ENCODE assay signal across 13 mouse cellular contexts in the genomic region with DNA sequence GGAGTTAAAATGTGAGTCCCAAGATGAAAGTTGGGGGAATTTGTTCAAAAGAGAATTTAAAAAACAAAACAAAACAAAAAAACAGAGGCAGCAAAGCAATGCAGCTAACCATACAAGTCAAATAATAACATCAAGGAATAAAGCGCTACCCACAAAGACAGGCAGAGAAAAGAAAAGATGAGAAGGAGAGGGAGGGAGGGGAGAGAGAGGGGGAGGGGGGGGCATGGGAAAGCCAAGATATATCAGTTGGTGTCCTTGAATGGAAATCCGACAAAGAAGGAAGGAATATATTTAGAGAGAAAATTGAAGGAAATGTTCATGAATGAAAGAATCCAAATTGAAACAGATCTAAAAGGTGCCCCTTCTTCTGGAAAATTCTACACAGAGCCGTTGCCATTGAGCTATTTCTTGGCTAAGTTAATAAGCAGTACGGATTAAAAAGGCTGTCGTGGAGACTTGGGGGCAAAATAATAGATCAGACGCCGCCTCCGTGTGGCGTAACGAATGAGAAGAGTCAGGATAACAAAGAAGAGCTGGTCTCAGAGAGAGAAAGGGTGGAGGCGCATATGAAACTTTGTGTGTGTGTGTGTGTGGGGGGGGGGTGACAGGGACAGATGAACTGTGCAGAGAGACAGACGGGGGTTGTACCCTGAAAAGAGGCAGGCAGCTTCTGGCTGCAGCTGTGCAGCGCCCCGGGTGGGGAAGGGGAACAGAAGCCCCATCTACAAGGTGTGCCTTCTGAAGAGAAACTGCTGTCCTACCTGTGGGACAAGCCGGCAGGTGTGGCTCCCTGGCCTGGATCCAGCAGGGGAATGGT.
DNase-seq lines count a peak whose midpoint lies in the region; ATAC-seq and TF ChIP-seq lines count a peak whose summit lies in the region.
"Had no signal": no experiment of that assay in that cellular context is flagged by ENCODE, and none has a peak within 500 bp of the region (broad histone marks: within the 10 kb centered on the region; RNA-seq: fewer than 3 reads in every experiment).

No protein-coding gene starts in this region.

- no peak overlapping the region for H3K4me2 ChIP-seq in liver, embryonic 11.5 days
- no peak overlapping the region for H3K4me2 ChIP-seq in liver, embryonic 12.5 days
- H3K4me2 ChIP-seq in forebrain, embryonic 12.5 days: peak overlapping the region; percentile 39
- peak overlapping the region; percentile 37 for H3K4me2 ChIP-seq in hindbrain, postnatal 0 days (ENCODE audit: low read depth, low read length)
- peak overlapping the region; percentile 20; the same call in 1 of the 2 replicates for H3K4me2 ChIP-seq in neural tube, embryonic 13.5 days
- H3K4me2 ChIP-seq: embryonic facial prominence, embryonic 12.5 days; heart, embryonic 12.5 days; lung, embryonic 15.5 days had no signal

- no peaks in the 10 kb centered on the region for H3K36me3 ChIP-seq in liver, embryonic 11.5 days (ENCODE audit: control insufficient read depth, insufficient read depth, low read length)
- H3K36me3 ChIP-seq in liver, embryonic 12.5 days: no peaks in the 10 kb centered on the region
- H3K36me3 ChIP-seq in forebrain, embryonic 12.5 days (replicated peaks): no peaks in the 10 kb centered on the region
- H3K36me3 ChIP-seq in hindbrain, postnatal 0 days (ENCODE audit: insufficient read depth, low read length): no peaks in the 10 kb centered on the region
- no peaks in the 10 kb centered on the region for H3K36me3 ChIP-seq in neural tube, embryonic 13.5 days
- H3K36me3 ChIP-seq: embryonic facial prominence, embryonic 12.5 days; heart, embryonic 12.5 days; lung, embryonic 15.5 days had no signal

- ATAC-seq in liver, embryonic 11.5 days (replicated peaks; ENCODE audit: low FRiP score): no peak
- ATAC-seq in liver, embryonic 12.5 days: no peak
- peak; percentile 57; the same call in 1 of the 2 replicates for ATAC-seq in forebrain, embryonic 12.5 days (ENCODE audit: low FRiP score)
- peak; percentile 90 for ATAC-seq in hindbrain, postnatal 0 days
- no peak for ATAC-seq in neural tube, embryonic 13.5 days (ENCODE audit: low read depth)

- no peak; the same call in 1 of the 2 replicates for TF ChIP-seq CTCF in hindbrain, postnatal 0 days (IDR thresholded peaks at IDR 0.05; ENCODE audit: low read depth)

- no peaks in the 10 kb centered on the region for H3K27me3 ChIP-seq in liver, embryonic 11.5 days (replicated peaks; ENCODE audit: control insufficient read depth, insufficient read depth, low read length)
- 0 out of 2 replicates have a peak, but pooled peaks cover 3% of the 10 kb centered on the region for H3K27me3 ChIP-seq in liver, embryonic 12.5 days (replicated peaks)
- peaks cover 4% of the 10 kb centered on the region; the same call in 1 of the 2 replicates for H3K27me3 ChIP-seq in forebrain, embryonic 12.5 days
- H3K27me3 ChIP-seq in hindbrain, postnatal 0 days (ENCODE audit: insufficient read depth, low read length): no peaks in the 10 kb centered on the region
- H3K27me3 ChIP-seq in neural tube, embryonic 13.5 days: no peaks in the 10 kb centered on the region
- H3K27me3 ChIP-seq: embryonic facial prominence, embryonic 12.5 days; lung, embryonic 15.5 days had no signal

- DNase-seq in liver, embryonic 11.5 days (ENCODE audit: low spot score): peak; percentile 22
- peak; percentile 62 for DNase-seq in hindbrain, postnatal 0 days (ENCODE audit: low spot score)
- DNase-seq in yolk sac, embryonic 10.5 days (ENCODE audit: low spot score): no peak
- DNase-seq in adrenal gland, postnatal 4 days (ENCODE audit: low spot score in 2 of 2): no peak
- DNase-seq in frontal cortex, postnatal 14 days (ENCODE audit: low spot score in 2 of 2): no peak
- DNase-seq: kidney, adult 11 months had no signal

- no peaks in the 10 kb centered on the region for H3K4me1 ChIP-seq in liver, embryonic 11.5 days (replicated peaks; ENCODE audit: control insufficient read depth, insufficient read depth, low read length)
- H3K4me1 ChIP-seq in liver, embryonic 12.5 days: no peaks in the 10 kb centered on the region
- H3K4me1 ChIP-seq in forebrain, embryonic 12.5 days: peaks cover 30% of the 10 kb centered on the region
- no peaks in the 10 kb centered on the region for H3K4me1 ChIP-seq in hindbrain, postnatal 0 days (ENCODE audit: insufficient read depth, low read length)
- peaks cover 27% of the 10 kb centered on the region for H3K4me1 ChIP-seq in neural tube, embryonic 13.5 days (replicated peaks)
- H3K4me1 ChIP-seq: heart, embryonic 12.5 days; lung, embryonic 15.5 days had no signal

- H3K4me3 ChIP-seq in liver, embryonic 11.5 days (ENCODE audit: low read depth, low read length): no peak overlapping the region
- no peak overlapping the region for H3K4me3 ChIP-seq in liver, embryonic 12.5 days
- H3K4me3 ChIP-seq in forebrain, embryonic 12.5 days (replicated peaks): no peak overlapping the region
- H3K4me3 ChIP-seq in hindbrain, postnatal 0 days (ENCODE audit: low read length): no peak overlapping the region
- no peak overlapping the region for H3K4me3 ChIP-seq in neural tube, embryonic 13.5 days
- H3K4me3 ChIP-seq: embryonic facial prominence, embryonic 12.5 days; heart, embryonic 12.5 days; layer of hippocampus, adult 2 months; lung, embryonic 15.5 days had no signal

- H3K27ac ChIP-seq in liver, embryonic 11.5 days (ENCODE audit: low read depth, low read length): no peak overlapping the region
- H3K27ac ChIP-seq in liver, embryonic 12.5 days: no peak overlapping the region
- H3K27ac ChIP-seq in forebrain, embryonic 12.5 days: peak overlapping the region; percentile 68
- H3K27ac ChIP-seq in hindbrain, postnatal 0 days: no peak overlapping the region
- H3K27ac ChIP-seq in neural tube, embryonic 13.5 days (replicated peaks): no peak overlapping the region
- H3K27ac ChIP-seq: embryonic facial prominence, embryonic 12.5 days; layer of hippocampus, adult 2 months; lung, embryonic 15.5 days had no signal

- H3K9ac ChIP-seq in liver, embryonic 11.5 days (ENCODE audit: low read depth, low read length): no peak overlapping the region
- no peak overlapping the region for H3K9ac ChIP-seq in liver, embryonic 12.5 days
- H3K9ac ChIP-seq in forebrain, embryonic 12.5 days: no peak overlapping the region
- H3K9ac ChIP-seq in hindbrain, postnatal 0 days (replicated peaks; ENCODE audit: low read length): no peak overlapping the region
- no peak overlapping the region; the same call in 1 of the 2 replicates for H3K9ac ChIP-seq in neural tube, embryonic 13.5 days
- H3K9ac ChIP-seq: embryonic facial prominence, embryonic 12.5 days; heart, embryonic 12.5 days; lung, embryonic 15.5 days had no signal

- 71% methylated on average over 15 of the region's 15 CpGs for WGBS in liver, embryonic 11.5 days
- WGBS in liver, embryonic 12.5 days (ENCODE audit: insufficient replicate concordance): 69% methylated on average over 15 of the region's 15 CpGs
- 13% methylated on average over 15 of the region's 15 CpGs for WGBS in forebrain, embryonic 12.5 days
- WGBS in hindbrain, postnatal 0 days: 18% methylated on average over 15 of the region's 15 CpGs
- 12% methylated on average over 15 of the region's 15 CpGs for WGBS in neural tube, embryonic 13.5 days

- no peaks in the 10 kb centered on the region for H3K9me3 ChIP-seq in liver, embryonic 11.5 days (ENCODE audit: control insufficient read depth, low read length)
- H3K9me3 ChIP-seq in liver, embryonic 12.5 days (replicated peaks): no peaks in the 10 kb centered on the region
- no peaks in the 10 kb centered on the region for H3K9me3 ChIP-seq in forebrain, embryonic 12.5 days
- no peaks in the 10 kb centered on the region for H3K9me3 ChIP-seq in hindbrain, postnatal 0 days (ENCODE audit: low read length)
- H3K9me3 ChIP-seq in neural tube, embryonic 13.5 days: 0 out of 2 replicates have a peak, but pooled peaks cover 6% of the 10 kb centered on the region
- H3K9me3 ChIP-seq: embryonic facial prominence, embryonic 12.5 days; lung, embryonic 15.5 days had no signal

Comparison
In these comparisons a context has a peak if more than half of its experiments do, and no peak if none do; other contexts are left out.
1. ATAC-seq: peak in forebrain, embryonic 12.5 days (single experiment) and hindbrain, postnatal 0 days (single experiment); none in liver, embryonic 11.5 days (single experiment), liver, embryonic 12.5 days (single experiment) and neural tube, embryonic 13.5 days (single experiment).
2. DNase-seq: peak in liver, embryonic 11.5 days (single experiment) and hindbrain, postnatal 0 days (single experiment); none in yolk sac, embryonic 10.5 days (single experiment), adrenal gland, postnatal 4 days (0 of 2) and frontal cortex, postnatal 14 days (0 of 2).
3. H3K4me2 ChIP-seq: peak in forebrain, embryonic 12.5 days (single experiment), hindbrain, postnatal 0 days (single experiment) and neural tube, embryonic 13.5 days (single experiment); none in liver, embryonic 11.5 days (single experiment) and liver, embryonic 12.5 days (single experiment).